Mouse (Mus musculus): Measurements from ENCODE around the gene Celf5.
"Not testable (repeated sequence)": the region's sequence is repeated elsewhere in the genome, so short reads cannot be mapped to it uniquely, and the experiment has no call there.

The Celf5 gene

GRCm38 (mm10) chr10:81452237-81452946 lies 30.1 kb downstream of the Celf5 start:
- DNase-seq (ENCODE audit: low spot score in 2 of 2) = peak in 1 of 2 experiments; percentile 53

GRCm38 (mm10) chr10:81451365-81451745 lies 31.2 kb downstream of the Celf5 start:
- no peak for DNase-seq (ENCODE audit: low spot score in 2 of 2)

GRCm38 (mm10) chr10:81450641-81451364 lies 31.7 kb downstream of the Celf5 start:
- DNase-seq (ENCODE audit: low spot score in 2 of 2) = no peak

GRCm38 (mm10) chr10:81450140-81450539 lies 32.4 kb downstream of the Celf5 start:
- peak; percentile 64 to 86 for DNase-seq (ENCODE audit: low spot score in 2 of 2)

GRCm38 (mm10) chr10:81445516-81445915 lies 37.0 kb downstream of the Celf5 start:
- not testable (repeated sequence) for DNase-seq (ENCODE audit: low spot score in 2 of 2)

- DNase-seq (ENCODE audit: low spot score in 2 of 2) = no peak
Observed at GRCm38 (mm10) chr10:81441019-81441418, 41.5 kb downstream of the Celf5 start.

- peak; percentile 62 to 70 for DNase-seq (ENCODE audit: low spot score in 2 of 2)
Observed at GRCm38 (mm10) chr10:81435436-81435835, 47.1 kb downstream of the Celf5 start.

- DNase-seq (ENCODE audit: low spot score in 2 of 2) = peak; percentile 19 to 55
Observed at GRCm38 (mm10) chr10:81434361-81435263, 47.9 kb downstream of the Celf5 start.

GRCm38 (mm10) chr10:81433541-81434289 lies 48.8 kb downstream of the Celf5 start:
- DNase-seq (ENCODE audit: low spot score in 2 of 2) = peak; percentile 35 to 57

- DNase-seq (ENCODE audit: low spot score in 2 of 2) = peak; percentile 89 to 91
Observed at GRCm38 (mm10) chr10:81432868-81433262, 49.6 kb downstream of the Celf5 start.

GRCm38 (mm10) chr10:81432169-81432867 lies 50.2 kb downstream of the Celf5 start:
- peak; percentile 22 to 58 for DNase-seq (ENCODE audit: low spot score in 2 of 2)

GRCm38 (mm10) chr10:81431526-81432168 lies 50.9 kb downstream of the Celf5 start:
- peak; percentile 20 to 58 for DNase-seq (ENCODE audit: low spot score in 2 of 2)

GRCm38 (mm10) chr10:81430831-81431525 lies 51.5 kb downstream of the Celf5 start:
- DNase-seq (ENCODE audit: low spot score in 2 of 2) = peak; percentile 61

GRCm38 (mm10) chr10:81430141-81430830 lies 52.2 kb downstream of the Celf5 start:
- peak; percentile 74 to 79 for DNase-seq (ENCODE audit: low spot score in 2 of 2)

- DNase-seq (ENCODE audit: low spot score in 2 of 2) = peak; percentile 80
Observed at GRCm38 (mm10) chr10:81429605-81430061, 52.9 kb downstream of the Celf5 start.

GRCm38 (mm10) chr10:81429092-81429491 lies 53.4 kb downstream of the Celf5 start:
- DNase-seq (ENCODE audit: low spot score in 2 of 2) = peak in 1 of 2 experiments; percentile 17

- DNase-seq (ENCODE audit: low spot score in 2 of 2) = peak in 1 of 2 experiments; percentile 17
Observed at GRCm38 (mm10) chr10:81428507-81428870, 54.0 kb downstream of the Celf5 start.

- DNase-seq (ENCODE audit: low spot score in 2 of 2) = peak; percentile 18 to 51
Observed at GRCm38 (mm10) chr10:81427804-81428506, 54.6 kb downstream of the Celf5 start.

Measured in urinary bladder, postnatal 4 days (tissue).